Mouse (Mus musculus) cerebellum, adult 9-11 months (tissue): ENCODE results near the gene Lrrc3b.

Experiments
- DNase-seq: peaks from one replicate; pipeline ENCODE4 v3.0.0; 2022

Lrrc3b gene

GRCm38 (mm10) chr14:15438485-15439157 lies at the start of gene Lrrc3b:
TSS of gene Lrrc3b (minus strand) at chr14:15438987.
- peak; percentile 93 for DNase-seq

DNA sequence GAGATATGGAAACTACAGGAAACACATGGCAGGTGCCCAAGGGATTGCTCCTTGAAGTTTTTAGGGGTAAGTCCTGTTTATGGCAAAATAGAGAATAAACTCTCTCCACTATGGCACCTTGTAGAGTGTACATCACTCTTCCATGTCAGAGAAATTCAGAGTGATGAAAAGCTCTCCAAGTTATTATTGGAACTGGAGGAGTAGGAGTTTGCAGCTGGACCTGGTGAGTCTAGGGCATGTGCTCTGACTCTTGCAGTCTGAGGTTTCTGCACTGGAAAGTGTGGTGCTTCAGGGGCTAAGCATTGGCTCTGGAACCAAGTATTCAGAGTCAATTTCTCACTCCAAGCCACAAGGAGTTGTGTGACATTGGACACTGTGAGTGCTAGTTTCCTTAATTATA lies 38.9 kb upstream of the Lrrc3b start:
- DNase-seq = no peak

- DNase-seq = peak; percentile 70
Observed at GRCm38 (mm10) chr14:15438096-15438484, 697 bp downstream of the Lrrc3b start.

DNA sequence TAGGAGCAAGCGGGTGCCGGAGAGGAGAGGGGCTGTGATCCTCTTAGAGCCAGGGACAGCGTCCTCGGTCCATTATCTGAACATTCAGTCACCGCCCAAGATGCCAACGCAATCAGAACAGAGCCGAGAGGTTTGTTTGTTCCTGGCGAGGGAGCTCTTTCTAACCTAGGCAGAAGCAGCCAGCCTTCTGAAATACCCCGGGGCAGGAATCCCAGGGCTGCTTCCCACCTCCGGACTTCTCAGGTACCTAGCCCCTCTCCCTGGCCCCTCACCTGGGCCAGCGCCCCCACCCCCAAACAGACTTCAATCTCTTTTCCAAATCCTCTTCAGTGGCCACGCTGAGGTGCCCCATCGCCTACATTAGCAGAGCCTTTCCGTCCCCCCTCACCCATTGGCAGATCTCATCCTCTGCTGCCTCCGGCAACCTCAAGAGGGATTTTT lies 1.3 kb downstream of the Lrrc3b start:
- peak; percentile 80 for DNase-seq

DNA sequence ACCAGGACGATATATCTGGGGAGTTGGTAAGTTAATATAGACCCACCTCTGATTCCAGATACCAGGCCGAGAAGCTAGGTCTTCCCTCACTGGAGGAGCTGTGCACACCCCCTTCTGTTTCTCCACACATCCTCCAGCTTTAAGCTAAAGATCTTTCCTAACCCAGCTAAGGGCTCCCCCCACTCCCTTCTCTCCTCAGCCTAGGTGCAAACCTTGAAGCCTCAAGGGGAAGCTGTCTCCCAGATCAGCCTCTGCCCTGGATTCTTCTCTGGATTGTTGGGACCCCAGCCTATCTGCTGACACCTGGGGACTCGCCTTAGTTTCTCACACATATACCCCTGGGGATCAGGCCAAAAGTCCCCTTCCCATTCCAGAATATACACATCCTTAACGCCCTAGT lies 1.7 kb downstream of the Lrrc3b start:
- DNase-seq = no peak

- DNase-seq = peak; percentile 35
Observed at GRCm38 (mm10) chr14:15436586-15436985, 2.2 kb downstream of the Lrrc3b start.

- no peak for DNase-seq
Observed at GRCm38 (mm10) chr14:15432396-15432795, 6.4 kb downstream of the Lrrc3b start.

DNA sequence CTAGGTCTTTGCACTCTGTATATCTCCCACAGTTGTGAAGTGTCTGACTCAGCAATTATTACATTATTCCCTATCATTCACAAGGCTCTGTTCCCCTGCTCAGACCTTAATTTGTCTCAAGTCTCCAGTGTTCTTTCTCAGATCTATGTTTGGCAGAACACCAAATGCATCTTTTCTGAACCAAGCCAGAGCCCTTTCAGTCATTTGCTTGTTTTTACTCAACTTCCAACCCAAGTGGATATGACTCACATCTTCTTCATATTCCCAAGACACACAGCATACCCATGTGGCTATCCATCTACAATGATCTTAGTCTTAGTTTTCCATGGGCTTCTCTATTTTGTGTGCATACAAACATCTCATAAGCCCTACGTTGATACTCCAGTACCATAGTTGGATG lies 17.2 kb downstream of the Lrrc3b start:
- no peak for DNase-seq

DNA sequence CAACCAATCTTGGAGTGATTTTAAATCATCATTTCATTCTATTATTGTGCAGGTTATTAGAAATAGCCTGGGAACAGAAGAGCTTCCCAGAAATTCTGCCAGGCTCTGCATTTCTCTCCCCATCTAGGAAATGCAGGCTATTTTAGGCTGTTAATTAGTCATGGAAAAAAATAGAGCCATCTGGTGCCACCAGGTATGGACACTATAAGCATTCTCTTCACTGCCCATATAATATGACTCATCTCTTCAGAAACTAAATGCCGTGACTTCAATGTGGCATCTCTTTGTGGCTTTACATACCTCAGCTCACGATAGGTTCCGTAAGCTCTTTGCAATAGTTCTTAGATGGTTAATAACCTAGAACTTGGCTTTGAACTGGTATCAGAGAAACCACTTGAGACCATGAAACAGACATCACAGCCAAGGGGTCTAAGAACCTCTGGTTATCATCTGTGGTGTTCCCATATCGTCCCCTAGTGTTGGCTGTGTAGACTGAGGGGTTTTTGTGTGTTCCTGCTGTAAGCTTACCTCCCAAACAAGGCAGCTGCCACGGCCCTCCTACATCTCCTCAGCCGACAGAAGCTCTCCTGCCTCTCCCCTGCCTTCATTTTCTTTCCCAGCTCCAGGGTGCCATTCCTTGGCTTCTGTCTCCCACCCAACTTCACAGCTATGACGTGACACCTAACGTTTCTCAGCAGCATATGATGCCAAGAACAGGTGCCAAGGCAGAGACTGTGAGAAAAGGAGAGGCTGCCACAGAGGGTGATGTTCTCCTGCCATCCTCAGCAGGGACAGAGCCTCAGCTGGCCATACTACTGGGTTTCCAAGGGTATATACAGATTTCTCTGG lies 27.9 kb downstream of the Lrrc3b start:
- peak; percentile 71 for DNase-seq

DNA sequence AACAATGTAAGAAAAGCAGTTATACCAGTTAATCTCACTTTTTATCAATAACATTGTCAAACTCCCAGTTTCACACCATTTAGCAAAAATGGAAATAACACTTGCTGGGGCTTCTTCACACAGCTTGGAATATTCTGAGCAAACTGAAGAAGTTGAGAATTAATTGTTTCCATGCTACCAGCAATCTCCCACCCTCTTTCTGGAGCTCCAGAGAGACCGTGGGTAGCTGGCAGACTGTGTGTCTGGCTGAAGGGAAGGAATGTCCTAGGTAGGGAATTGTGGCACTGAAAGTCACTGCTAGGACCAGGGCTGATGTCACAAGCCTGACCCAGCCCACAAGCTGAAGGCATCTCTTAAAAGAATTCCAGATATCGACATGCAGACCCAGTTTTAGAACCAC lies 53.3 kb downstream of the Lrrc3b start:
- DNase-seq = no peak

DNA sequence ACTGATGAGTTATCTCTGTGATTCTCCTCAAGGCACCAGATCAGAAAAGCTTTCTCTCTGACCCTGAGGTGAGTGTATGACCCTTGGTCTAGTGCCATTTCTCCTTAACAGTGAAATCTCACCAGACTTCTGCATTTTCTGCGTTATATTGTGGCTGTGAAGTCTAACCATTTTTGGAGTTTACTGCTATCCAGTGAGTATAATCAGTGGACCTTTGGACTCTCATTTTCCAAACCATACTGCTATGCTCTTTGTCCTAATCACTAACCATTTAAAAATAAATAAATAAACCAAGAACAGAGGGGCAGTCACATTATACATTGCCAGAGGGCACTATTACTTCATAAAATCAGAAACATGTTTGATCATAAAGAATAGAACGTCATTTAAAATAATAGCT lies 53.8 kb downstream of the Lrrc3b start:
- DNase-seq = no peak

DNA sequence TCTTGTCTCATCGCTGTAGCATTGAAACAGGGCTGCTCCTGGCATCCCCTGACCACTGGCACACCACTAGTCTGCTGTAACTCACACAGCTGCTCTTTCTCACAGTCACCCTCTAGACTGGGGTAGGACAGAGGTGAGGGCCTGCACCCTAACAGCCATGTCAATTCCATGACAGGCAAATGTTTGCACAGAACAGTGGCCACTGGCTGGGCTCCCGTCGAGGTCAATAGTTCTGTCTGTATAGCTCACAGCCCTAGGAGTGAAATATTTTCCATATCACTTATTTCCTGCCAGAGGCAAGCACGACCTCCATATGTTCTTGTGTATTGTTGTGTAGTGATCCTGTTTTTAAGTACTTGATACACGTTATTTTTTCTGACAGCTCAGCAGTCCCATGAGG lies 54.3 kb downstream of the Lrrc3b start:
- no peak for DNase-seq

- DNase-seq = no peak
Observed at GRCm38 (mm10) chr14:15383133-15383532, 55.7 kb downstream of the Lrrc3b start.

DNA sequence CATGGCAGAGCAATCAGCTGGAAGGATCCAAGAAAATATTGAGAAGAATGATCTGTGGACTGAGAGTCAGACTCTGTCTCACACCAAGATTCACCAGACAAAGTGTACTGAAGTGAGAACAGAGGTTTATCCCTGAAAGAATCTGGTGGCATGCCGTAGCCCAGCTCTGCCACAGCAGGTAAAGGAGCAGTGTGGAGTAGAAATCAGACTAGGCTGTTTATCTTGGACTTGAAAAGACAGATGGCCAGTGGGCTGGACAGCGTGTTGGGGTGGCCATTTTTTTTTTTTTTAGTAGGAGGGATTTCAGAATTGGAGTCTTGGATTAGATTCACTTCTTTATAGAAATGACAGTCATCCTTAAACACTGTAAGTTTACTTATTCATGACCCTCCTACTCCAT lies 61.4 kb downstream of the Lrrc3b start:
- no peak for DNase-seq

- DNase-seq = peak; percentile 60
Observed at GRCm38 (mm10) chr14:15376786-15377185, 62.0 kb downstream of the Lrrc3b start.

DNA sequence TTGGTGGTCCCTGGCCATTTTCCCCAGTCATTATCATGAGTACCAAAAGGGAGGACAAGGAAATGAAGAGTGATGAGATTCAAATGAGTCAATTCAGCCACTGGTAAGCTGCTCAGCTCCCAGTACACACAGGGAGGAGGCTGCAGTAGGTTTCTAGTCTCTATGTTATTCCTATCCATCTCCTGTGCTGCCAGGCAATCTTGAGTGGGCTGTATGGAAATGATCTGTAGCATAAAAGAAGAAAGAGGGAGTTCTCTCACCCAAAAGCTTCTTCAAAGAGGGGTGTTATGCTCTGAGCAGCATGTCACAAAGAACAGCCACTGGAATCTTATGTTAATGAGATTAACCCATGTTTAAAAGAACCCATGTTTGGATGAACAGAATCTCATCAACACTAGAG lies 64.5 kb downstream of the Lrrc3b start:
- no peak for DNase-seq

GRCm38 (mm10) chr14:15372985-15373384 lies 65.8 kb downstream of the Lrrc3b start:
- DNase-seq = peak; percentile 62

GRCm38 (mm10) chr14:15365045-15365444 lies 73.7 kb downstream of the Lrrc3b start:
- peak; percentile 40 for DNase-seq

- DNase-seq = peak; percentile 58
Observed at GRCm38 (mm10) chr14:15359893-15360292, 78.9 kb downstream of the Lrrc3b start.

DNA sequence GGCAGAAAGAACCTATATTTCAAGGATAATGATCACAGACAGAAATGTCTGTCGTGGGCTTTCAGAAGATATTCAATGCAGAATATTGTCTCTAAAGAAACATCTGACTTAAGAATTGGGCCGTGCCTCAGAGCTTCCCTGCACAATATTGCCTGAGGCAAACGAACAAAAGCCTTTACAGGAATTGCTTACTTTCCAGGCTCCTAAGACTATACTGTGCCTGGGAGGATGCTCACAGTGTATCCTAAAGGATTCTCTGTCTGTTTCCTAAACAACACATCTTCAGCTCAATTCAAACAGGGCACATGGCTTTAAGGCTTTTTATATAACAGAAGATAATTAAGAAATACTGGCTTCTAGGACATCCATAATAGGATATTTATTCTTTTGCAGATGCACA lies 79.7 kb downstream of the Lrrc3b start:
- DNase-seq = no peak

DNA sequence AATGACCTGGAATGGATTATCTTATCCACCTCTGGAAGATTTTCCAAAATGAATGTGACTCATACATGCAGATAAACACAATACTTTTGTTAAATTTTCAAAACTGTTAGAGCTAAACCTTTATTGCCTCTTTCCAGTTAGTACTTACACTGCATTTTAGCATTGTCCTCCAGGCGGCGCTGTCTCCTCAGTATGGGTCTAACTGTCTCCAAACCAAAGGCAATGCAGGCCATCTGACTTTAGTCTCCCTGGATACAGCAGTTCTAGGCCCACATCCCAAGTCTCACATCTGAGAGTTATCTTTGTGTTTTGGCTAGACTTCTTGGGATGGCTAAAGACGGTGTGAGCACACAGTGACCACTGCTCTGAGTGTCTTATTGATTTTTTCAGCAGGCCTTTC lies 83.3 kb downstream of the Lrrc3b start:
- DNase-seq = peak; percentile 77

GRCm38 (mm10) chr14:15354299-15354698 lies 84.5 kb downstream of the Lrrc3b start:
- DNase-seq = no peak

DNA sequence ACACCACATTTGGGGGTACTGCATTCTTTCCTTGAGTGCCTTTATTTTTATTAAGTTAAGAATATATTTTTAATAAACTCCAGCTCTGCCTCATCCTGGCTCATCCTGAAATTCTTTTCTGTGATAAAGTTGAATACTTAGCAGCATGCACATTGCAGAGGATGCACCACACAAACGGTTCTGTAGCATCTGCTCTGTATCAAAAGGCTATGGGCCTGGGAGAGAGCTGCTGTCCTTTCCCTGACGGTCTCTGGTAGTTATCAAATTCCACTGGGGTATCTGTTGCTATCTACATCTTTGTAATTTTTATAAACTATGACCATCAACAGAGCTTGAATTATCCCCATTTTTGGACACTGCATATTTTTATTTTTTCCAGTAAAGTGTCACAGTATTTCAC lies 105.7 kb downstream of the Lrrc3b start:
- no peak for DNase-seq

DNA sequence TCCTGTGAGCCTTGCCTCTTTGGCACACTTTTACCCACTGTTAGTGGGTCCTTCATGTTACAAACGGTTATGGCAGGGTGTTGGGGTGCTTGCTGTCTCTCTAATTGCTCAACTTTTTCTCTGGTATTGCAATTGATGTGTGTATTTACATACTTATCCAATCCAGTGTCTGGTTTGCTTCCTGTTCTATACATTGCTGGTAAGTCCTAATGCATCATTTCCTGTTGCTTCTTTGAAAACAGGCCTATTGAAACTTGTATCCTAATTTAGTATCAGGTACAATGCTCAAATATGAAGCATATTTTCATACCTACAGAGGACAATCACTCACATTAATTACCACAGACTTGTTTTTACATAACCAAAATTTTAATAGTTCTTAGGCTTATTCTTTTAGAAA lies 107.4 kb downstream of the Lrrc3b start:
- no peak for DNase-seq
